Mouse (Mus musculus): ENCODE results near the gene Slc6a6.

Gene Slc6a6

GRCm38 (mm10) chr6:91719865-91720533 is 36.1 kb downstream of the Slc6a6 start:
- DNase-seq (ENCODE audit: extremely low spot score, low read depth, low spot score): no peak

DNA sequence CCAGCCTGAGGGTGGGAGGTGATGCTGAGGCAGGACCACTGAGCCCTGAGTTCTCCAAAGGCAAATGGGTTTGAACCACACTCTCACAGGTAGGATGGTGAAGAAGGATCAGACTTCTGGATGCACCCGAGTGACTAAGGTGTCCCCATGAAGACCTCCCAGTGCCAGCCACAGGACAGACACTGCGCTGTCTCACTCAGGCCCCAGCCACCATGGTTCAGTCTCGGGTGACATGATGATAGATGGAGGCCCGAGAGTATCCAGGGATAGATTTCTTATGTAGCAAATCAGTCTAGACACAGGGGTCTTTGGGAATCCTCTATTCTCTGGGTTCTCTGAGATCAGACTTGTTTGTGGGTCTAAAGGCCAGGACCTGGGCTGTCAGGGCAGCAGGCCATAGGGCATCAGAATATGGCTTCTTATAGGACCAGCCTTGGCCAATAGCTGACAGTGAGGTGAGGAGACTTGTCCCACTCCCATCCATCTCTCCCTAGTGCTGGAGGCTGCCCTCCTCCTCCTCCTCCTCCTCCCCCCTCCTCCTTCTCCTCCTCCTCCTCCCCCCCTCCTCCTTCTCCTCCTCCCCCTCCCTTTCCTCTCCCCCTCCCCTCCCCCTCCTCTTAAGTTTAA is 36.8 kb downstream of the Slc6a6 start:
- no peak for DNase-seq (ENCODE audit: extremely low spot score, low read depth, low spot score)

- no peak for DNase-seq (ENCODE audit: extremely low spot score, low read depth, low spot score)
Observed at GRCm38 (mm10) chr6:91721215-91721701, 37.4 kb downstream of the Slc6a6 start.

DNA sequence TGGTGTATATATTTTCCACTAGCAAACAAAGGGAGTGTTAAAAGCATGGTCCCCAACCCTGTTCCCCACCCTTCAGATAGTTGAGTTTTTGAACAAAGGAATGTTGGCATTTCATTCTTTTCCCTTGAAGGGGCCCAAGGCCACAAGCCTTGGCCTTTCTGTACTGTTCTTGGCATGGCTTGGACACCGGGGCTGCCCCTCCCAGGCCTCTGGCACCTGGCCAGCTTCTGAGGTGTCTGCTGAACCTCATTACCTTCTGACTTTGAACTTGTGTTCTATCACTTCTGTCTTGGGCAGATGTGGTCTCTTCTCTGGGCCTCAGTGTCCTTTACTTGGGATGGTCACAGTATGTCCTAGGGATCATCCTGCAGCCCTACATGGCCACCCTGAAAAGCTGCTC is 43.5 kb downstream of the Slc6a6 start:
- no peak for DNase-seq (ENCODE audit: extremely low spot score, low read depth, low spot score)

DNA sequence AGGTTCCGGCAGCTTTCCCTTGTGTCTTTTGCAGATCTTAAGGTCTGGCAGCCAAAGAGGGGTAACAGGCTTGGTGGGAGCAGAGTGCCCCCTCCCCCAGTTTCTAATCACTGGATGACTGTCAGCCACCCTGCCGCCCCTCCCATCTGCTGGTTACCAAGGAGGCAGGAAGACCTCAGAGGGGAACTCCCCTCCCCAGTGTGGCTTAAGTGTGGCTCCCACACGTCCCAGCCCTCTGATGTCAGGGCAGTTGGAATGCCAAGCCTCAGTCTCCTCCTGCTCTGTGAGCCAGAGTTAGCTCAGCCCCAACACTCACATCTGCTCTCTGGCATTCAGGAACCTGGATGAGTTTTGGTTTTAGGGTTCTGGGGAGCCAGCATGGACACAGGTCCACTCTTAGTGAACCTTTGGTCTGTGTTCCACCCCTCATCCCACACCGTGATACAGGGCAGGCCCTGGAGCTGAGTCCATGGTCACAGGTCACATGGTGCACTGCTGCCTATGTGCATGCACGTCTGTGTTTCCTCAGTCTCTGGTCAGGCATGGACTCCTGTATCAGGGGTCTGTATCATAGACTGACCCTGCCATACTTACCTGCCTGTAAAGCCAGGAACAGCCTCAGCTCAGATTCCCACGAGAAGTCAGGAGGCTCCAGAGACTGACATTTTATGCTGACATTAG is 45.2 kb downstream of the Slc6a6 start:
- DNase-seq (ENCODE audit: extremely low spot score, low read depth, low spot score): no peak

GRCm38 (mm10) chr6:91729677-91730127 is 45.8 kb downstream of the Slc6a6 start:
- DNase-seq (ENCODE audit: extremely low spot score, low read depth, low spot score): no peak

- DNase-seq (ENCODE audit: extremely low spot score, low read depth, low spot score): no peak
Observed at GRCm38 (mm10) chr6:91732138-91732537, 48.3 kb downstream of the Slc6a6 start.

DNA sequence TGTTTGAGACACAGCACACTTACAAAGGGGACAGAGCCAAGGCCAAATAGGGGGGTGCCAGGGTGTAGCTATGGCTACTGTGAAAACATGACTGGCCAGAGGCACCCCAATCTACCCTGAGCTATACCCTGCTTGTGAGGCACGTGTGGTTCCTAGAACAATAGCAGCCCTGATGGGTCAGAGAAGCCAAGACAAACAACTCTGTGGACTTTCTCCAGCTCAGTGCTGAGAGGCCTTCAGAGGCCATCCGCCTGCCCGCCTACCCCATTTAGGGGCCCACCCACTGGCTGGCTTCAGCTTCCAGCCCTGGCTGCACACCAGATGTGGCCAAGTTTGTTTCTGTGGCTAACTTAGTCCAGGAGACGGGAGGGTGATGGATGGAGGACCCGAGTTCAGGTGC is 52.6 kb downstream of the Slc6a6 start:
- no peak for DNase-seq (ENCODE audit: extremely low spot score, low read depth, low spot score)

- DNase-seq (ENCODE audit: extremely low spot score, low read depth, low spot score): no peak
Observed at GRCm38 (mm10) chr6:91737451-91737850, 53.6 kb downstream of the Slc6a6 start.

- no peak for DNase-seq (ENCODE audit: extremely low spot score, low read depth, low spot score)
Observed at GRCm38 (mm10) chr6:91738058-91738457, 54.2 kb downstream of the Slc6a6 start.

- no peak for DNase-seq (ENCODE audit: extremely low spot score, low read depth, low spot score)
Observed at GRCm38 (mm10) chr6:91741046-91741445, 57.2 kb downstream of the Slc6a6 start.

DNA sequence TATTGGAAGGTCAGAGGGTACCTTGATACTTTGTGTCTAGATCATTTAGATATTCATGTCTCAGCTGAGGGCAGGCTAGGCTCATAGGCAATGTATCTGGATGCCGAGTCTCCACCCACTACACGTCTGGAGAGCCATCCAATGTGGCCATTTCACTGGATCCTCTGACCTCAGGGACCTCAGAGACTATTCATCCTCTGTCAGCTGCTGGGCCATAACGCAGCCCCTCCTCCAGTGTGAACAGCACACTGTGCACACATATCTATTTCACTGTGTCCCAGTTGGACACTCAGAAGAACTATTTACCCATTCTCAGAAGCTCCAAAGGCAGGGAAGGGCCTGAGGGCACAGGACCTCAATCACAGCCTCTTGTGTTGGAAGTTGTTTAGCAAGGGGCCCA is 58.6 kb downstream of the Slc6a6 start:
- no peak for DNase-seq (ENCODE audit: extremely low spot score, low read depth, low spot score)

DNA sequence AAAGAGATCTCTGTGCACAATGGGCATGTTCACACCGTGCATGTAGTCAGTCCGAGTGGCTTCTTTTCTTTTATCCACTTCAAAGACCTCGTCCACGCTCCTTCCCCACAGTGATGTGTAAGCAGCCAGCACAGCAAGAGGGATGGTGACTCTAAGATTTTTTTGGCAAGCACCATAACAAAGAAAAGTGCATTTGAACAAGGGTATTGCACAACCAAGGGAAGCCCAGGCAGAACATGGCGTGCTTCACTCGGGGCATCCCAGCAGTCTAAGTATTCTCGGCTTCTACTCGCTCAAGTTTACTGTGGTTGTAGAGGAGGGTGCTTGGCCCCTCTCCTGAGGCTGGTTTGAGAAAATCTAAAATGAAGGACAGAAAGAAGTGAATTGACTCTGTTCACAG is 59.1 kb downstream of the Slc6a6 start:
- DNase-seq (ENCODE audit: extremely low spot score, low read depth, low spot score): no peak

DNA sequence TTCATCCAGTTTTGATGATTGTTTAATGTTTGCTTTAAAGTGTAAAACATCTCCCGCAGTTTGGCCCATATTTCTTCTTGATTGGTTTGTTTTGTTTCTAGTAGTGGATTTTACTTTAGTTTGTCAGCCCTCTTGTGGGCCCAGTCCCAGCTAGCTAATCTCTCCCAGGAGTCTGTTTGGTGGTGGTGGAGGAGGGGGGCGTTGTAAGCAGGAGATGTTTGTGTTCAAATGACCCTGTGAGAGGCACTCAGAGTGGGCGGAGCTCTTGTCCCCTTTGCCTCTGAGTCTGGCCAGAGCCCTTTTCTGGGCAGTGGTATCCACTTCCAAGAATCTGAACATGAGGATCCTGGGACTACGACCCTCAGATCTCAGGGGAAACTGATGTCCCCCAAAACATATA is 60.0 kb downstream of the Slc6a6 start:
- no peak for DNase-seq (ENCODE audit: extremely low spot score, low read depth, low spot score)

GRCm38 (mm10) chr6:91745246-91745645 is 61.4 kb downstream of the Slc6a6 start:
- DNase-seq (ENCODE audit: extremely low spot score, low read depth, low spot score): no peak

- no peak for DNase-seq (ENCODE audit: extremely low spot score, low read depth, low spot score)
Observed at GRCm38 (mm10) chr6:91745947-91746582, 62.2 kb downstream of the Slc6a6 start.

DNA sequence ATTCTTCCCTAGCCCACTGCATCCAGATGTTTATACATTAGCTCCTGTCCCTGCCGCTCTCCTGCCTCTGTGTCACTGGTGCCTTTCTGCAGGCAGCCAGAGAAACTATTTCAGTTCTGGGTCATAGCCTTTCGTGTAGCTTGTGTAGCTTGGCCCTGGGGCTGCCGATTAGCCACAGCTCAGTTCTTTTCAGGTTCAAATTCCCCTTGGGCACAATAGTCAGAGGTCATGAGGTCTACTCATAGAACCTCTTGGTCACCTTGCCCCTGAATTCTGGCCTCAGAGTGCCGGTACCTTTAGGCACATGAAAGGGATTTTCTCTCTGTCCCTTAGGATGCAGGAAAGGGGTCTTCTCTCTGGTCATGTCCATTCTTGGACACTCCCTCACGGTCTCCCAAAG is 62.9 kb downstream of the Slc6a6 start:
- no peak for DNase-seq (ENCODE audit: extremely low spot score, low read depth, low spot score)

DNA sequence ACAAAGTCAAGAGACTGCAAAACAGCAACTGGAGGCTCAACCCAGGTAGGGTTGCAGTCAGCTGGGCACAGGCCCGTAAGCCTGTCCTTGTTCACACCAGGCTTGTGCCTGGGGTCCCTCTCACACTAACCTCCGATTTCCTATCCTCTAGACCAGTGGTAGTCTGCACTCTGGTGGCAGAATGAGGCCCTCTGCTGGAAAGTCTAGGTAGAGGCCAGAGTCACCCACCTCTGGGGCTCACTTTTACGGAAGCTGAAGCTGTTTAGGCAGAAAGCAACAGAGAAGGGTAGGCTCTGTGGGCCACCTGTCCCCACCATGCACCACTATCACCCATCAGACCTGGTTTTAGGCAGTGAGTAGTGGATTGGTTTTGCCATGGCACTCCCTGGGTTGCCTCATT is 67.1 kb downstream of the Slc6a6 start:
- DNase-seq (ENCODE audit: extremely low spot score, low read depth, low spot score): no peak

GRCm38 (mm10) chr6:91752884-91753283 is 69.0 kb downstream of the Slc6a6 start:
- no peak for DNase-seq (ENCODE audit: extremely low spot score, low read depth, low spot score)

DNA sequence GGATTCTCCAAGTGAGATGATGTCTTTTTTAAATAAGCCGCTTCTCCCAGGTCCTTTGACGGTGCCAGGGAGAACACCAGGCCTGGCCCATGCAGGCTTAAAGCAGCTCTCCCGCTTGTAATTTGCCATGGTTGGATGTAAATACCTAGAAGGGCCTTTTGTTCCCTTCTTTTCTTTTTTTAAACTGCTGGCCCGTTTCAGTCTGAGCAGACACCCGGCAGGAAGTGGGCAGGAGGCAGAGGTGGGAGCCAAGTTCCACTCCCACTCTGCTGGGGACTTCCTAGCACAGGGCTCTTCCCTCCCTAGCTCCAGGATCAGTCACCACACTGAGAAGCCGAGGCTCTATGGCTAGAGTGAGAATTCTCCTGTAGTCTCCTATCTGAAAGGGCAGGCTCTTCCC is 70.2 kb downstream of the Slc6a6 start:
- DNase-seq (ENCODE audit: extremely low spot score, low read depth, low spot score): no peak

DNA sequence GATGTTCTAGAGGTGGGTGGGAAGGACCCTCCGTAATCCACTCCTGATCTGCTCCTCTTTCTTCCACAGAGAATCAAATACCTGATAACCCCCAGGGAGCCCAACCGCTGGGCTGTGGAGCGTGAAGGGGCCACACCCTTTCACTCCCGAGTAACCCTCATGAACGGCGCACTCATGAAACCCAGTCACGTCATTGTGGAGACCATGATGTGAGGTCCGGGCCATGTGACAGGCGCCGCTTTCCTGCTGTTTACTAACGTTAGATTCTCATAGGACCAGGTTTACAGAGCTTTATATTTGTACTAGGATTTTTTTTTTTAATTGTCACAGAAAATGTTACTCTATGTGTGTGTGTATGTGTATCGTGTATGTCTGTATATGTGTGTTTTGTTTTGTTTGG is 71.0 kb downstream of the Slc6a6 start:
- DNase-seq (ENCODE audit: extremely low spot score, low read depth, low spot score): no peak

All from hindlimb bud, embryonic 11.5 days (tissue).